Mouse (Mus musculus) left cerebral cortex, adult 2 months (tissue): Measurements from ENCODE around the gene Slc25a28. TPM values are rescaled to one million over a fixed set of nuclear protein-coding genes. Genes with fewer than 3 reads are reported as not detected.

Experiments
- DNase-seq, 2 experiments: peaks; one replicate each; pipeline ENCODE4 v3.0.0; 2021 to 2022; ENCODE audit warnings: low spot score in 2 of 2, mixed read lengths in 1 of 2; ENCODE audit errors: extremely low spot score in 1 of 2
- H3K27ac ChIP-seq: fragments of 200-600 bp; 2 replicates; pipeline ENCODE4 v1.8.1; 2022
- H3K4me3 ChIP-seq: fragments of 200-600 bp; 2 replicates; pipeline ENCODE4 v1.8.1; 2022
- CTCF ChIP-seq: fragments of 200-600 bp; IDR thresholded peaks from 2 replicates; pipeline ENCODE4 v1.8.1; 2022; ENCODE audit warnings: antibody characterized with exemption, mild to moderate bottlenecking, moderate library complexity
- intact Hi-C: fragments of 180-260 bp; cut with DNase I; formaldehyde crosslinking; loops from one replicate; pipeline ENCODE4 v1.15.1; 2025
- total RNA-seq, 2 experiments: library from RNA; stranded (reverse); gene quantifications; 2 replicates each; pipeline ENCODE4 v1.2.3; 2021

Gene Slc25a28
- total RNA-seq, 2 experiments from 2014 or later, result 43.3 to 46.3 TPM

DNA sequence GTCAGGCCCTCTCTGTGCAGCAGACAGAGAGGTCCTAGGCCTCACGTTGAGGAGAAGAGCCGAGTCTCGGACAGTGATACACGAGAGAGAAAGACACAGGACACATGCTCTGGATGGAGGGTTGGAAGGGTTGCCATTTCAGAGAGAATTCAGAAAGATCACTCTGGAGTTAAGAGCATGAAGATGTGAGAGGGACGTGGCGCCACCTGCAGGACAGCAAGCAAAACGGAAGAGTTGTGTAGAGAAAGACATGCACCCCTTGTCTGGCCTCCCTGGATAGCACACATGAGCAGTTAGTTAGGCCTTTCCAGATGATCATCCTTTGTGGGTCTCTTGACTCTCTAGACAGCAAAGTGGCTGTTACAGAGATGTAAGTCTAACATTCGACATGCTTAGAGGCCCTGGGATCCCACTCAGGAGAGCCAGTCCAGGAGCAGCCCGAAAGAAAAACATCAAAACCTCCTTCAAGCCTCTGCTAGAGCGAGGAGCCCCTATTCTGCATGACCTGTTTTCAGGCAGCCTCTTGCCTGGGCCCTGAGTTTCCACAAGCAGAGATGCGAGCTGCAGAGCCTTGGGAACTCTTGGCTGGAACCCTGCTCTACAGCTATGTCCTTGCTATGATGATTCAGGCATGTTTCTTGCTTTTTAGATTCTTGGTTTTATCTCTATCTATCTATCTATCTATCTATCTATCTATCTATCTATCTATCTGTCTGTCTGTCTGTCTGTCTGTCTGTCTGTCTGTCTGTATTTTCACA is 18.8 kb downstream of the Slc25a28 start:
- H3K4me3 ChIP-seq, result no peak overlapping the region
- peak; percentile 54 to 56 for DNase-seq
- peak; percentile 72 for TF ChIP-seq CTCF
- no peak overlapping the region for H3K27ac ChIP-seq
- intact Hi-C loops, result loop anchor here (1.0 to 2.0 kb wide), 2 partner anchors 25 to 126 kb away; no protein-coding TSS in a partner anchor

DNA sequence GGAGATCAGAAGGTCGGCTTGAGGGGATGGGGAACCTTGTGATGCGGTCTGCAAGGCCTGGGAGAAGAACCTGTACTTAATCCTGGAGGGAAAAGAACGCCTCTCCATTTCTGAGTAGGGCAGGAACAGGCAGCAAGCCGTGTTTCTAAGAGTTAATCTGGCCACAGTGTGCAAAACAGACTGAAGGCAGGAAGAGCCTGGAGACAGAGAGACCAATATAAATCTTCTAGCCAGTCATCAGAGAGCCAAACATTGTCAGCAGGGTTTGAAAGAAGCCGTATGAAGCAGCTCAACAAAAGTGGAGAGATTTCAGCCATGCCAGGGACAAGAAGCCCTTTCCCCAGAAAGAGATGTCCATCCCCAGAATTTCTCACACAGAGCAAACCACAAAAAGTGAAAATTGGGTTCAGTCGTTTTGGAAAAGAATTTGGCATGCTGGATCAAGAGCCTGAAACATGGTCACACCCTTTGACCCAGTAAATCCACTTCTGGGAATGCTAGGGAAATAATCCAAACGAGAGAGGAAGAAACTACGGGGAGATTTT is 23.4 kb downstream of the Slc25a28 start:
- DNase-seq, result no peak
- Histone ChIP-seq H3K27ac (no peak overlapping the region), H3K4me3 (no peak overlapping the region)
- intact Hi-C loops, result no loop called here
- TF ChIP-seq CTCF, result no peak

DNA sequence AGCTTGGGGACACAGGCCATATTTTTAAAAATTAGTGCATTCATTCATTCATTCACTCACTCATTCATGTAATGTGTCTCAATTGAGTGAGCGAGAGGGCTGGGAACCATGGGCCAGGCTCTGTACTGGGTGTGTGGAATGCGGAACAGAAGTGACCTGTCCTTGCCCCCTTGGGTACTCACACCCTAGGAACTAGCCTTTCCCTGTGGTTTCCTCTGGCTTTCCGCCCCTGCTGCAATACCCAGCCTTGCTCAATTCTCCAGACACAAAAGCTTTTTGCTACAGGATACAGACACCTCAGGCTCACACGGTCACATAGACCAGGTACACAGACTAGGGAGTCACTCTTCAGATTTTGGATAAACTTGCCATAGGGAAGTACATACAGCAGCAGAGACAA is 26.3 kb downstream of the Slc25a28 start:
- intact Hi-C loops, result no loop called here
- no peak for DNase-seq

DNA sequence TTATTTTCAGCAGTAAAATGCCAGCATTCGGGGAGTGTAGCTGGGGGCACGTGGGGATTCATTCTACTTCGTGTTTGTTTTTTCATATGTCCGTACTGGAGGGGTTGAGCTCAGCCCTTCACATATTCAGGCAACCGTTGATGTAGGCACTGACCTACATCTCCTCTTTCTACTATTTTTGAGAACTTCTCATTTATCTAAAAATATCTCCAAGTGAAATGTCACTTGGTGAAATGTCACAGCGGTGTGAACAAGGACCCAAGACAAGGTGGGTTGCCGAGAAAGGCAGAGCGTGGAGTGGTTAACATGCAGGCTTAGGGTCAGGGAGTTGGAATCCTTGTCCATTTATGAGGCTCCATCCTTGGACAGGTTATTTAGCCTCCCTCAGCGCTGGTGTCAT is 27.4 kb downstream of the Slc25a28 start:
- no peak for DNase-seq
- intact Hi-C loops, result no loop called here
- no peak for TF ChIP-seq CTCF
- Histone ChIP-seq H3K4me3 (no peak overlapping the region), H3K27ac (no peak overlapping the region)

More for the DNA sequence above, 26.3 kb downstream of the Slc25a28 start:
- TF ChIP-seq CTCF, result no peak
- no peak overlapping the region for H3K4me3 ChIP-seq
- H3K27ac ChIP-seq, result no peak overlapping the region

DNA sequence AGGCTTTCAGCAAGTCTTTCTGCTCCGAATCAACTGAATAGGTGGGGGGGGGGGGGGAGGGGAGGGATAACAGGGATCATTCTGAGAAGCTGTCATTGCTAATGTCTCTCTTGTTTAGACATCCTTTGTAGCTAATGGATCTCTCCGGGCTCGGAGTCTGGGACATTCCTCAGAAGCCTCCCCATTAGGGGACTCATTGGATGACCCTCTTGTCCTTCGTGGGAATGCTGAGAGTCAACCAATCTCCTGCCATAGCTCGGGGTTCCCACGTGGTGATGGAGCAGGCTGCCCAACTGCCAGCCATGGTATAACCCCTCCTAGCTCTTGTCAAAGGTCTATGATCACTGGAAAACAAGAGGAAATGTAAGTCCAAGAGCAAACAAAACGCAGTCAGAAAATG is 27.8 kb downstream of the Slc25a28 start:
- TF ChIP-seq CTCF, result no peak
- Histone ChIP-seq H3K4me3 (no peak overlapping the region), H3K27ac (no peak overlapping the region)
- intact Hi-C loops, result no loop called here
- no peak for DNase-seq

DNA sequence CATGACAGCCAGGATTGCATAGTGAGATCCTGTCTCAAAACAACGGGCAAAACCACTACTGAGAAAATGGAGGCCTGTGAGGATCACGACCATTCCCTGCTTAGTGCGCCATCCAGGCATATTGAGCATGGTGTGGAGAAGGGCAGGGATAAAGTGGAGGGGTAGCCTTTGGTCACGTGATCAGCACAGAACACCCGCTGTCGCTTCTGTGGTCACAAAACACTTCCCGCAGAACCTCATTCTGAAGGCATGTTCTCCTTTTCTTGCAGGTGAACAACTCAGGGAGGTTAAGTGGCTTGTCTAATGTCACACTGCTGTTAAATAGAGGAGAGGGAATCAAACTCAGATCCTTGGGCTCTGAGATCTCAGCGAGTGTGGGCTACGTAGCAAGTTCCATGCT is 29.2 kb downstream of the Slc25a28 start:
- DNase-seq, result no peak
- intact Hi-C loops, result no loop called here
- Histone ChIP-seq H3K27ac (no peak overlapping the region), H3K4me3 (no peak overlapping the region)
- no peak for TF ChIP-seq CTCF

DNA sequence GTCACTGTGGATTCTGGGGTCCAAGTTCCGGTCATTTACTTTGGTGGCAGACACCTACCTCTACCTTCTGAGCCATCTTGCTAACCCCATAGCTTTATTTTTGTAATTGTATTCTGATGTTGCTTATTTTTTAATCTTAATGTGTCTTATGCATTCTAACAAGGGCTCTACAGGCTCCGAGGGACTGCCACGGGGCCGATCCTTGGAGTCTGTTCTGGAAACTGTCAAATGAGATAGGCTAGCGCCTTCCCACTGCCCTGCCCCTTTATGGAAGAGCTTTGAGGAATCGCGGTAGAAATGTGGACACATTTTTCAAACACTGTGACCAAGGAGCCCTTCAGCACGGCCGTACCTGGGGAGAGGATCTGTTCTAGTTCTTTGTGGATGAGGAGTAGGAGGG is 31.8 kb downstream of the Slc25a28 start:
- DNase-seq, result no peak
- H3K4me3 ChIP-seq, result no peak overlapping the region
- no peak for TF ChIP-seq CTCF
- H3K27ac ChIP-seq, result no peak overlapping the region
- intact Hi-C loops, result no loop called here

DNA sequence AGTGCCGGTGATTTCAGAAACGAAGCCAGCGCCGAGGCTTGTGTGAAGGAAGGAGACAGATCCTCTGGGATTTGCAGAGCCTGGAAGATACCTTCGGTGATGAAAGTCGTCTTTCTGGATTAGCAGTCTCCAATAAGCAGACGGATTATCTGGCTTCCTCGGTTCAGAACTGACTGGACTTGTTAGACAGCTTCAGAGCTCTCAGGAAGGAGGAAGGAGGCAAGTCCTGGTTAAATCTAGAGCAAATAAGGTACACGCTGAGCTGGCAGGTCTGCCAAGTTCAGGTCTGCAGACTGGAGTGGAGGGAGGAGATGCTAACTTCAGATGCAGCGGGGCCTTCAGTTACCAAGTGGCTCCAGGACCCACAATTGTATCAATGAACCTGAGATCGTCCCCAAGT is 32.8 kb downstream of the Slc25a28 start:
- no peak for DNase-seq
- intact Hi-C loops, result no loop called here
- Histone ChIP-seq H3K4me3 (no peak overlapping the region), H3K27ac (no peak overlapping the region)
- no peak for TF ChIP-seq CTCF

DNA sequence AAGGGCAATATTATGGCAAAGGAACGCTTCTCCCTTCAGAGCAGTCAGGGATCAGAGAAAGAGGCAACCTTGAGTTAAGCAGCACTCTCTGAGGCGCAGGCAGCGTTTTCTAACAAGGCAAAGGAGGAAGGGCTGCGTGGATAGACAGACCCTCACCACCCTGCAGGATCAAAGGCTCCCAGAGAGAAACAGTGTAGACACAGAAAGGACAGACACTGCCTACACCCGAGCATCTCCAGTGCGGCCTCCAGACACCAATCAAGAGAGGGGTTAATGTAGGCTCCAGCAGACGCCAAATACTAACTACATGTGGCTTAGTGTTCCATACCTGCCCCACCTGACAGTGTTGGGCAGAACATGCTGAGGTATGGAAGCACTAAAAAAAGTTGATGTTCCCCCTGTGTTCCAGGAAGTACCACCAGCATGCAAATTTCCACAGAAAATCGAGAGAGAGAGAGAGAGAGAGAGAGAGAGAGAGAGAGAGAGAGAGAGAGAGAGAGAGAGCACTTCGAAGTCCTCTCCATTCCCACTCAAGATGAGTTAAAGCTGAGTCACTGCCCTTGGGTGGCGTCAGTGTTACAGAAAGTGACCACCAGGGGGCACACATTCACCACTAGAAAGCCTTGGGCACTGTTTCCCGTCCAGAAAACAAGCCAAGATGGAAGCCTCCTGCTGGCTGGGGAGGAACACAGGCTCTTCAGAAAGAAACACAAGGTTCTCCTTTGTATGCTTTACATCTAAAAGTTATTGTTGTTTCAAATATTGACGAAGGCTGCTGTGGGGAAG is 44.0 kb downstream of the Slc25a28 start:
- peak; percentile 73 to 80 for DNase-seq
- intact Hi-C loops, result loop anchor here (2.0 kb wide), 3 partner anchors 24 to 130 kb away; no protein-coding TSS in a partner anchor
- Histone ChIP-seq H3K27ac (no peak overlapping the region), H3K4me3 (no peak overlapping the region)
- peak; percentile 75 for TF ChIP-seq CTCF

DNA sequence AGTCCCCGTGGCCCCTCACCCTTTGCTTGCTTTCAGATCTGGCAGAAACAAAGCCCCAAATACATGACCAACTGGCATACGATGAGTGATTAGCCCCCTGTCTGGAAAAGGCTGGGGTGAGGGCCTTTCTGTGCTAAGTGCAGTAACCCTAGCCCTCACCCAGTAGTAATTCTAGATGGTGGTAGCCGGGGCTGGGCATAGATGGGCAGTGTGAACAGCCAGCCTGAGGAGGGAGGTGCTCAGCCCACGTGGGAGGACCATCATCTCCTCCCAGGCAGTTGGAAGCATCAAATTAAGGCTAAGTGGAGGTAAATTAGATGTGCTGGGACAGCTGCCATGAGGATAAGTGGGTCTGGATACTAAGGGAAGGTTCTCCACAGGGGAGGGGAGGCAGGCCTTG is 45.6 kb downstream of the Slc25a28 start:
- Histone ChIP-seq H3K27ac (no peak overlapping the region), H3K4me3 (no peak overlapping the region)
- DNase-seq, result no peak
- TF ChIP-seq CTCF, result no peak
- intact Hi-C loops, result no loop called here

DNA sequence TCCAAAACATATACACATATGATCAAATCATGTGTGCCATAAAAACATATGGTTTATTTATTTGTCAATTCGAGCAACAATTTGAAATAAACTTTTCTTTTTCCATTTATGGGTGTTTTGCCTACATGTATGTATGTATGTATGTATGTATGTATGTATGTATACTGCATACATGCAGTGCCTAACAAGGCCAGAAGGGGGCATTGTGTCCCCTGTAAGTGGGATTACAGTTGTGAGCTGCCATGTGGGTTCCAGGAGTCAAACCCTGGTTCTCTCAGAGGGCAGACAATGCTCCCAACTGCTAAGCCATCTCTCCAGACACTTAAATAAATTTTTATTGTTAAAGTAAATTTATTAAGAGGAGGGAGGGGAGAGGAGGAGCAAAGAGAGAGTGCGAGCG is 47.3 kb downstream of the Slc25a28 start:
- TF ChIP-seq CTCF, result no peak; the same call in 1 of the 2 replicates
- H3K4me3 ChIP-seq, result no peak overlapping the region
- H3K27ac ChIP-seq, result no peak overlapping the region
- DNase-seq, result no peak
- intact Hi-C loops, result no loop called here

DNA sequence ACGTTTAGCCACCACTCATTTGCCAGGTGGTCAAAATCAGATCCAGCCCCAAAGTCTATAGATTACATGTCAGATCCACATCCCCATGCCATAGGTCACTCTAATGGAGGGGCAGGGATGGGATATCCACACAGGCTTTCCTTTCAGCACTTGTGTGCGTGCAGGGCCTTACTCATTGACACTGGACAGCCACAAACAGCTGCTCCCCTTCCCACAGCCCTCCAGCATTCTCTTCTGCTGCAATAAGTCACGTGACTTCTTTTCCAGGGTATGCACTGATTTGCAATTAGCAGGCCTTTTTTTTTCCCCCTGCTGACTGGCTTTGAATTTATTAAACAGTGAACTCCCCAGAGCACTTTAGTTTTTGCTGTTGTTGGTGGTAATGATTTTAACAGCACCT is 48.5 kb downstream of the Slc25a28 start:
- intact Hi-C loops, result no loop called here
- no peak for TF ChIP-seq CTCF
- no peak for DNase-seq
- H3K27ac ChIP-seq, result no peak overlapping the region
- no peak overlapping the region for H3K4me3 ChIP-seq
